Mouse (Mus musculus) 416B (cell line): ENCODE data around the gene Csl.

ENCODE experiments used
- DNase-seq: peaks from one replicate; pipeline ENCODE4 v3.0.0; 2011; ENCODE audit warnings: low read depth

Csl gene

DNA sequence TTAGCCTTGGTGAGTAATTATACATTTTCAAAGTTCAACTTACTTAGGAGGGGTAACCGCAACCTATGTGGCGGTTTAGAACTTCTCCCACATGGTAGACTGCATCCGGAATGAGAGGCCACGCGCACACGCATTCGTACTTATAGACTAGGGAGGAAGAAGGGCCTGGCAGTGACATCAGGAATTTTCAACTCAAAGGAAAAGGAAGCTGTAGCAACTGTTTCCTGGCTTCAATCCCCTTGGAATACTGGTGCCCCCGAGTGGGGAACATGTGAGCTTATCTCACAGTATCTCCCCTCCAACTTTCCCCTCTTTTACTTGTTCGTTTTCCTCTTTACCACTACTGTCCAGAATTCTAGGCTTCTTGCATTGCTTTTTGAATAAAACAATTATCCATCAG is at the start of gene Csl:
Gene Csl, minus strand, starts transcription at position 101 of the 400 bp plus-strand sequence.
- no peak for DNase-seq

- DNase-seq = no peak
Observed at GRCm38 (mm10) chr10:99789418-99789817, 30.0 kb upstream of the Csl start.

- DNase-seq = no peak
Observed at GRCm38 (mm10) chr10:99774228-99775120, 15.0 kb upstream of the Csl start.

DNA sequence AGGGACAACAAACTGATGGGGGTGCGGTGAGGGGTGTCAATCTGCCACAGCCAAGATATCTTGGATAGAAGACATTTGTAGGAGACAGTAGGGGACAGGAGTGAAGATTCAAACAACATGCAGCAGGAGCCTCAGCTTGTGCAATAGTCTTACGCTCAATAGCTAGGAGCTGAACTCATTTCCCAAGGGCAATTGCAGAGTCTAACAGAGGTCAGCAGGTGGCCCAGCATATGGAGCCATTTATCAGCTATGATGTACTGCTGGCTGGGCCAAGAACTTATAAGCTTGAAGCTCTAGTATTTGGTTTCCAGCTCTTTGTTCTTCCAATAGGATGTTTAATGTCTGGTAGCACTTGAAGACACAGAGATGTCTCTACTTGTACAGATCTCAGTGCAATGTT is 9.3 kb downstream of the Csl start:
- DNase-seq = no peak

- no peak for DNase-seq
Observed at GRCm38 (mm10) chr10:99748668-99749260, 10.7 kb downstream of the Csl start.

- DNase-seq = no peak
Observed at GRCm38 (mm10) chr10:99748009-99748408, 11.4 kb downstream of the Csl start.

- DNase-seq = no peak
Observed at GRCm38 (mm10) chr10:99741609-99742280, 17.7 kb downstream of the Csl start.

- DNase-seq = no peak
Observed at GRCm38 (mm10) chr10:99713129-99713528, 46.3 kb downstream of the Csl start.

GRCm38 (mm10) chr10:99711567-99711966 is 47.9 kb downstream of the Csl start:
- peak; percentile 38 for DNase-seq
